Mouse (Mus musculus) limb, embryonic 10.5 days (tissue): ENCODE measurements around the gene Pklr. TPM values are rescaled to one million over a fixed set of nuclear protein-coding genes. Genes with fewer than 3 reads are reported as not detected.
"Not testable (repeated sequence)": the region's sequence is repeated elsewhere in the genome, so short reads cannot be mapped to it uniquely, and the experiment has no call there.

Source experiments
- DNase-seq: peaks from one replicate; pipeline ENCODE4 v3.0.0-alpha.2; 2017; ENCODE audit warnings: low spot score
- H3K27ac ChIP-seq: fragments of 300-500 bp; sonication (generic); 2 replicates; pipeline ENCODE4 v1.5.1; 2016; ENCODE audit warnings: mild to moderate bottlenecking
- H3K27me3 ChIP-seq: fragments of 300-500 bp; sonication (generic); 2 replicates; pipeline ENCODE4 v1.6.1; 2016; ENCODE audit warnings: low read depth, mild to moderate bottlenecking; ENCODE audit not compliant: poor library complexity, severe bottlenecking
- H3K36me3 ChIP-seq: fragments of 300-500 bp; sonication (generic); 2 replicates; pipeline ENCODE4 v1.6.1; 2016; ENCODE audit warnings: mild to moderate bottlenecking, moderate library complexity
- H3K4me1 ChIP-seq: fragments of 300-500 bp; sonication (generic); 2 replicates; pipeline ENCODE4 v1.6.1; 2016
- H3K4me3 ChIP-seq: fragments of 300-500 bp; sonication (generic); 2 replicates; pipeline ENCODE4 v1.5.1; 2016; ENCODE audit warnings: mild to moderate bottlenecking, moderate library complexity
- H3K9me3 ChIP-seq: fragments of 300-500 bp; sonication (generic); replicated peaks from 2 replicates; pipeline ENCODE4 v1.6.1; 2016; ENCODE audit warnings: mild to moderate bottlenecking
- WGBS: fragments of 180-500 bp; shearing (Covaris S2); methylation state at CpG from one replicate; pipeline ENCODE4 v1.1.7; 2016; 5-methylcytosine and 5-hydroxymethylcytosine counted together
- polyA plus RNA-seq: library from polyadenylated mRNA; unstranded; fragments of >200 nt; fragmentation: Nextera tagmentation; extraction: Ambion mirVana; gene quantifications from 2 replicates; pipeline ENCODE4 v1.2.1, GENCODE M21; 2016

Gene Pklr
- polyA plus RNA-seq, 1 experiment from 2014 or later, result 3.6 TPM

DNA sequence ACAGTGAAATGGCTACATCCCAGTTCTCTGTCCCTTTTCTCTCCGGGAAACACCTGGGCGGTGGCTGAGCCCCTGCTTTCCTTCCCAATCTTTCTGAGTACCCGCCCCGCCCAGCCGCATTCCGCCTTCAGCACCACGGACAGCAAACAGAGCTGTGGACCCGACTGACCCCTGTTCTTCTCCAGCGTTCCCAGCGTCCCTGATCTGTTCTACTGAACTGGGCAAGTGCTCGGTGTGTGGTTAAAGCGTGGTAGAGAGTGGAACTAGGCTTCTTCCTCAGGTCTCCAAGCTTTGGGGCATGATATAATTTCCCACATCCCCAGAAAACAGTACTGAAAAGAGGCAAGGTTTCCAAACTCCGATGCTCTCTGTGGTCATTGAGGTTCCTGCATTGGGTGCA, 23.3 kb downstream of the Pklr start:
- WGBS, result 1% methylated on average over 13 of the region's 13 CpGs
- peak; percentile 90 for DNase-seq
- Histone ChIP-seq H3K4me1 (peaks cover 20% of the 10 kb centered on the region), H3K27ac (no peak overlapping the region), H3K27me3 (peaks cover 35% of the 10 kb centered on the region), H3K4me3 (peak overlapping the region; percentile 67), H3K9me3 (no peaks in the 10 kb centered on the region), H3K36me3 (no peaks in the 10 kb centered on the region)

DNA sequence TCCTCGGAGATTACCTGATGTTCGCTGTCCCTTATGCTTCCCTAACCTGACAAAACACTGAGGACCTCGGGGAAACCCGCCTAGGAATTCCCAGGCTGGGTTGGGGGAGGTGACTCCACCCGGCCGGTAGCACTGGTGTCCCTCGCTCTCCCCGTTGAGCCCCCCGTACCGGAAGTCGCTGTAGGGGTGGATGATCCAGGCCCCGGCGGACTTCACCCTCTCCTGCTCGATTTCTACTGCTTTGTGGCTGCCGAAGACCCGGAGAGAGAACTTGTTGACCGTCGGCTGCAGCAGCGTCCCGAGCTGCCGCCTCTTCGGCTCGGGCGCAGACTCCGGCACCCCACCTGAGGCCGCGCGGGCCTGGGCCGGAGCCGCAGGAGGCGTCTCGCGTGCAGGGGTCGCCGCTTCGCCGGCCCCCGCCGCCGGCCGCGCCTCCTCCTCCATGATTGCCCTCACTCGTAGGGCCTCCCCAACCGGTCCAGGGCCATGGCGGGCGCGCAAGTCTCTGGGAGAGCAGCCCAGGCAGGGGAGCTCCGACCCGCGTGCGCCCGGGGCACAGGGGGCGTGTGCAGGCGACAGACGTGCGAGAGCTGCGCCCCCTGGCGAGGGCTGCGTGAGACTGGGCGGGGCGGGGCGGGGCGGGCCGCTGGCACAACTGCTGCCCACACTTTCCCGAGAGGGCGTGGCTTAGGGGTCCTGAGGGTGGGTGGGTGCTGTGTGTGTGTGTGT, 23.8 kb downstream of the Pklr start, which contains the start of gene Hcn3:
Hcn3 (minus strand) TSS at position 581 of the 729 bp plus-strand sequence.
- under 1% methylated on average over 66 of the region's 66 CpGs for WGBS

DNA sequence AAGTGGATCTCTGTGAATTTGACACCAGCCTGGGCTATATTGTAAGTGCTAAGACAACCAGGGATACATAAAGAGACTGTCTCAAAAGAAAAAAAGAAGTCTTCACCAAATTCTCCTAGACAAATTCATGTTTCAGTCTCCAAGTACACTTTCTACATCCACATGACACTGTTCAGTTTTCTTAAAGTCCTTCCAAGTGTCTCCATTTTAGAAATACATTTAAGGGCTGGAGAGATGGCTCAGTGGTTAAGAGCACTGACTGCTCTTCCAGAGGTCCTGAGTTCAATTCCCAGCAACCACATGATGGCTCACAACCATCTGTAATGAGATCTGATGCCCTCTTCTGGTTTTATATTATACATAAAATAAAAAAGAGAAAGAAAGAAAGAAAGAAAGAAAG, 25.3 kb downstream of the Pklr start:
- not testable (repeated sequence) for H3K27ac ChIP-seq, H3K4me3 ChIP-seq, DNase-seq, H3K9me3 ChIP-seq, H3K36me3 ChIP-seq
- Histone ChIP-seq H3K4me1 (peaks cover 30% of the 10 kb centered on the region), H3K27me3 (peaks cover 29% of the 10 kb centered on the region)

More for the DNA sequence above, 23.8 kb downstream of the Pklr start, which contains the start of gene Hcn3:
- H3K4me1 ChIP-seq, result peaks cover 21% of the 10 kb centered on the region
- H3K9me3 ChIP-seq, result no peaks in the 10 kb centered on the region
- H3K27ac ChIP-seq, result 0 out of 2 replicates have a peak within 1 kb of the TSS, but pooled peaks have one; percentile 47
- H3K36me3 ChIP-seq, result peaks cover 3% of the 10 kb centered on the region; the same call in 1 of the 2 replicates
- H3K4me3 ChIP-seq, result peak within 1 kb of the TSS; percentile 67
- peaks cover 35% of the 10 kb centered on the region for H3K27me3 ChIP-seq
- peak; percentile 84 for DNase-seq

DNA sequence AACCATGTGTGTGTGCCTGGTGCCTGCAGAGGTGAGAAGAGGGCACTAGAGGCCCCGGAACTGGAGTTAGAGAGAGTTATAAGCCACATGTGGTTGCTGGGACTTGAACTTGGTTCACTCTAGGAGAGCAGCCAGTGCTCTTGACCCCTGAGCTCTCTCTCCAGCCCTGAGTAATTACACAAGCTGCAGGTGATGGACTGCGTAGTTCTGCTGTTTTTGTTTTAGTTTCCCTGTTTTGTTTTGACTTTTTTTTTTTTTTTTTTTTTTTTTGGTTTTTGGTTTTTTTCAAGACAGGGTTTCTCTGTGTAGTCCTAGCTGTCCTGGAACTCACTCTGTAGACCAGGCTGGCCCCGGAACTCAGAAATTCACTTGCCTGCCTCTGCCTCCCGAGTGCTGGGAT, 25.8 kb downstream of the Pklr start:
- Histone ChIP-seq H3K36me3 (peaks cover 12% of the 10 kb centered on the region), H3K27me3 (peaks cover 29% of the 10 kb centered on the region), H3K9me3 (no peaks in the 10 kb centered on the region), H3K4me3 (no peak overlapping the region), H3K4me1 (peaks cover 35% of the 10 kb centered on the region), H3K27ac (no peak overlapping the region)
- DNase-seq, result no peak
- WGBS, result 81% methylated on average over 4 of the region's 4 CpGs

DNA sequence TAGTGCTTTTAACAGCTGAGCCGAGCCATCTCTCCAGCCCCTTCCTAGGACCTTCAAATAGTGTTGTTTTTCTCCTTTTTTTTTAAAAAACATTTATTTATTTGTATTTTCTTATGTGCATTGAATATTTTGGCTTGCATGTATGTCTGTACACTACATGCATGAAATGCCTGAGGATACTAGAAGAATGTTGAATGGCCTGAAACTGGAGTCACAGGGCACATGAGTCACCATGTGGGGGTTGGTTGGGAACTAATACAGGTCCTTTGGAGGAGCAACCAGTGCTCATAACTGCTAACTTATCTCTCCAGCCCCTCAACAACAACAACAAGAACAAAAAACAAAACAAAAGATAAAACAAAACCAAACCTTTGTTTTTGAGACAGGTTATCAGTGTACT, 27.2 kb downstream of the Pklr start:
- Histone ChIP-seq H3K4me3 (no peak overlapping the region), H3K4me1 (peaks cover 39% of the 10 kb centered on the region), H3K27me3 (peaks cover 18% of the 10 kb centered on the region), H3K27ac (no peak overlapping the region), H3K9me3 (no peaks in the 10 kb centered on the region), H3K36me3 (peaks cover 25% of the 10 kb centered on the region)
- no peak for DNase-seq
- 75% methylated on average over 1 of the region's 1 CpGs for WGBS

DNA sequence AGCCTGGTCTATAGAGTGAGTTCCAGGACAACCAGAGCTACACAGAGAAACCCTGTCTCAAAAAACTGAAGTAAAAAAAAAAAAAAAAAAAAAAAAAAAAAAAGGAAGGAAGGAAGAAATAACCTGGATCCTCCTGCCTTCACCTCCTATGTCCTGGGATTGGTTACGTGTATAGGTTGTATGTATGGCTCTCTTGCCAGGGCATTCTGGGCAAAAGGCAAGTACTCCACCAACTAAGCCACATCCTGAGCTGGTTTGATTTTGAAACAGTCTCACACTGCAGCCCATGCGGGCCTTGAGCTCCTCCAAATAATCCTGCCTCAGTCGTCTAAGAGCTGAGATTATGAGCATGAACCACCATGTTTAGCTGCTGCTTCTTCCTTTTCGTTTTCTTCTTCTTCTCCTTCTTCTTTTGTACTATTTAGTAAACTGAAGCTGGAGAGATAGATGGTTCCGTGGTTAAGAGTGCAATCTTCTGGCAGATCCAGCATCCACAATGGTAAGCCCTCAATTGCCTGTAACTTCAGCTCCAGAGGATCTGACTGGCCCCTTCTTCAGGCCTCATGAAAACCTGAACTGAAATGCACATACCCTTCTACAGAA, 27.8 kb downstream of the Pklr start:
- no peaks in the 10 kb centered on the region for H3K9me3 ChIP-seq
- H3K27ac ChIP-seq, result peak overlapping the region; percentile 99; the same call in 1 of the 2 replicates
- H3K4me1 ChIP-seq, result peaks cover 39% of the 10 kb centered on the region
- peak overlapping the region; percentile 93 for H3K4me3 ChIP-seq
- H3K36me3 ChIP-seq, result peaks cover 31% of the 10 kb centered on the region
- no peak for DNase-seq
- H3K27me3 ChIP-seq, result peaks cover 11% of the 10 kb centered on the region
- 81% methylated on average over 5 of the region's 5 CpGs for WGBS

DNA sequence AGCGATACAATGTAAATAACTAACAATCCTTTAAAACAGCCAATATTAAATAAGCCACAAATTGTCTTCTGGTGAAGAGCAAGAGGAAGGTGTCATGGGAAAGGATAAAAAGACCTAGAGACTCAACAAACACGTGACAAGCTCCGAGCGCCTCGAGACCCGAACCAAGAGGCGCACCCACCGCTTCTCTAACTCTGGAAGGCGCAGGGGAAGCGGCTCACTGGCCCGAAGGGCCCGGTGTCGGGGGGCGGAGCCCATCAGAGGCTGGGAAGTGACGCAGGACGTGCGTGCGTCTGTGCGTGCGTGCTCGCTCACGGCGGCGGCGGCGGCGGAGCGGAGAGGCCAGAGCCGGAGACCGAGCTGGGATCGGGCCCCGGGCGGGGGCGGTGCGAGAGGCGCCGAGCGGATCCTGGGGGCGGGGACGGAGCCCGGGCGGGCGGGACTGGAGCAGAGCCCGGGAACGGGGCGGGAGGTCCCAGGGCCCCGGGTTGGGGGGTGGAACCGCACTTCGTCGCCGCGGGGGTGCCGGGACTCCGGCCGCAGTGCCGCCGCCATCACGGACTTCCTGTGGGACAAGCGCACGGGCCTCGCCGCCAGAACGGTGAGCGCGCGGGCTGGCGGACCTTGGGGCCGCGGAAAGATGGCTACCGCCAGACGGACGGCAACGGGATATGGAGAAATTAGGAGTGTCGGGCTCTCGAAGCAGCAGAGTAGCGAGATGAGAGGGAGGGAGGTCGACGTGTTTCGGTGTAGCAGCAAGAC, 28.7 kb downstream of the Pklr start, which contains the start of gene Clk2:
Clk2 (plus strand) TSS at position 290 of the 762 bp plus-strand sequence.
- no peaks in the 10 kb centered on the region for H3K9me3 ChIP-seq
- H3K27me3 ChIP-seq, result peaks cover 2% of the 10 kb centered on the region
- WGBS, result 1% methylated on average over 66 of the region's 79 CpGs
- peaks cover 32% of the 10 kb centered on the region for H3K4me1 ChIP-seq
- peak within 1 kb of the TSS; percentile 93 for H3K4me3 ChIP-seq
- peak; percentile 98 for DNase-seq
- peak within 1 kb of the TSS; percentile 99 for H3K27ac ChIP-seq
- H3K36me3 ChIP-seq, result peaks cover 41% of the 10 kb centered on the region

DNA sequence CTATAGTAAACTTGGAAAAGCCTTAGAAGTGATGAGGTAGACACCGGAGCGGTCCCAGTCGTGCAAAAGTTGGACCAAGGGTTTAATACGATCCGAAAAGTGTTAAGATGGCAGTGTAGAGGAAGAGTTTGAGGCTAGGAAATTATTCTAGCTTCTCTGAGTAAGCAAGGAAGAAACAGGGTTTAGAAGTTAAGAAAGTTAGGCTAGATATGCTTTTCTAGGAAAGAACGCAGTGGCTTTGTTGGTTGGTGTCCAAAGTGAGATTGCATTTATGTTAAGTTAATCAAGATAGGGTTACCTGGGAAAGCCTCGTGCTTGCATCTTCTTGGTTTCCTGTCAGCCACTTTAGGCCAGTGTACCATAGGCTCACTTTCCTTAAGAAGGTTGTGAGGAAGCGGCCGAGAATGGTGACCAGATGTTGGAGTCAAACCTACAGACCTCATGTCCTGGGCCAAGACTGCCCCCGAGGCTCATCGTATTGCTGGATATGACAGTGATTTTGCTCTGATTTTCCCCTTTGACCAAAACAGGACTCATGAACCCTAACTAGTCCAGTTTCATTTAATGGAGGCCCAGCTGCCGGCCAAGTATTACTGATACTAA, 29.4 kb downstream of the Pklr start:
- DNase-seq, result peak; percentile 30
- Histone ChIP-seq H3K9me3 (no peaks in the 10 kb centered on the region), H3K4me3 (peak overlapping the region; percentile 93), H3K4me1 (peaks cover 25% of the 10 kb centered on the region), H3K27ac (peak overlapping the region; percentile 99), H3K36me3 (peaks cover 48% of the 10 kb centered on the region), H3K27me3 (no peaks in the 10 kb centered on the region)
- 22% methylated on average over 12 of the region's 12 CpGs for WGBS

DNA sequence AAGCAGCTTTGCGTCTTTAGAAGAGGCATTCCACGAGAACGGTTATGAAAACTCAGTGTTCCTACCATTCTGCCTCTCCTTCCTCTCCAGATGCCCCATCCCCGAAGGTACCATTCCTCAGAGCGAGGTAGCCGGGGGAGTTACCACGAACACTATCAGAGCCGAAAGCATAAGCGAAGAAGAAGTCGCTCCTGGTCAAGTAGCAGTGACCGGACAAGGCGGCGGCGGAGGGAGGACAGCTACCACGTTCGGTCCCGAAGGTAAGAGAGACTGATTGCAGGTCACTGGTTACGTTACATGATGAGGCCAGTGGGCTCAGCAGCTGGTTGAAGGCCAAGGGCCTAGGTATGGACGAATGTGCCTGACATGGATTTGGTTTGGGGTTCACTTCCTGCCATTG, 31.0 kb downstream of the Pklr start:
- 96% methylated on average over 19 of the region's 19 CpGs for WGBS
- no peak overlapping the region for H3K27ac ChIP-seq
- H3K4me1 ChIP-seq, result peaks cover 25% of the 10 kb centered on the region
- H3K9me3 ChIP-seq, result no peaks in the 10 kb centered on the region
- H3K36me3 ChIP-seq, result peaks cover 62% of the 10 kb centered on the region
- H3K4me3 ChIP-seq, result 0 out of 2 replicates have a peak overlapping the region, but pooled peaks have one; percentile 13
- H3K27me3 ChIP-seq, result no peaks in the 10 kb centered on the region
- DNase-seq, result peak; percentile 26

DNA sequence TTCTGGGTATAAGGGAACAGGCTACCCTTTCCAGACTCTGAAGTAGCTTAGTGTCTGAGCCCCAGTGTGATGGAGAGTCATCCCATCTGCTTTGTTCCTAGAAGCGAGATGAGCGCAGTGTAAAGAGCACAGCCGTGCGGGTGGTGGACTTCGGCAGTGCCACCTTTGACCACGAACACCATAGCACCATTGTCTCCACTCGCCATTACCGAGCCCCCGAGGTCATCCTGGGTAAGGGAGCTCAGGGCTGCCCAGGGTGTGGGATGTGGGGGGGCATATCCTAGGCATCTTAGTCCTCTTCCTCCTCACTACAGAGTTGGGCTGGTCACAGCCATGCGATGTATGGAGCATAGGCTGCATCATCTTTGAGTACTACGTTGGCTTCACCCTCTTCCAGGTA, 38.9 kb downstream of the Pklr start:
- Histone ChIP-seq H3K27ac (no peak overlapping the region), H3K4me3 (no peak overlapping the region), H3K27me3 (no peaks in the 10 kb centered on the region), H3K4me1 (peaks cover 17% of the 10 kb centered on the region), H3K9me3 (no peaks in the 10 kb centered on the region), H3K36me3 (peaks cover 79% of the 10 kb centered on the region)
- no peak for DNase-seq
- 96% methylated on average over 11 of the region's 11 CpGs for WGBS

DNA sequence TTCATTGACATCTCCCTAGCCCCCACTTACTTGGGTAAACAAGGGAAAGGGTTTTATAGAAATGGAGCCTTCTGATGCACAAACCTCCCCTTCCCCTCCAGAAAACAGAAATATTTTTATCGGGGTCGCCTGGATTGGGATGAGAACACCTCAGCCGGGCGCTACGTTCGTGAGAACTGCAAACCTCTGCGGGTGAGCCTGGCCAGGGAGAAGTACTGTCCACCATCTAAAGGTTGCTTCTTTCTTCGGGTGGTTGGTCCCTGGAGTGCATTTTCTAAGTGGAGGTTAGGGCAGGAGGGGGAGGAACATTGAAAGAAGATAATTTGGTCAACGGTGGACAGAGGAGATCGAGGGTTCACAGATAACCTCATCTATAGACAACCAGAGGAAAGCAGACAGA, 39.6 kb downstream of the Pklr start:
- WGBS, result 93% methylated on average over 10 of the region's 10 CpGs
- no peak overlapping the region for H3K4me3 ChIP-seq
- peaks cover 79% of the 10 kb centered on the region for H3K36me3 ChIP-seq
- no peak for DNase-seq
- H3K9me3 ChIP-seq, result no peaks in the 10 kb centered on the region
- no peak overlapping the region for H3K27ac ChIP-seq
- no peaks in the 10 kb centered on the region for H3K27me3 ChIP-seq
- peaks cover 17% of the 10 kb centered on the region for H3K4me1 ChIP-seq

DNA sequence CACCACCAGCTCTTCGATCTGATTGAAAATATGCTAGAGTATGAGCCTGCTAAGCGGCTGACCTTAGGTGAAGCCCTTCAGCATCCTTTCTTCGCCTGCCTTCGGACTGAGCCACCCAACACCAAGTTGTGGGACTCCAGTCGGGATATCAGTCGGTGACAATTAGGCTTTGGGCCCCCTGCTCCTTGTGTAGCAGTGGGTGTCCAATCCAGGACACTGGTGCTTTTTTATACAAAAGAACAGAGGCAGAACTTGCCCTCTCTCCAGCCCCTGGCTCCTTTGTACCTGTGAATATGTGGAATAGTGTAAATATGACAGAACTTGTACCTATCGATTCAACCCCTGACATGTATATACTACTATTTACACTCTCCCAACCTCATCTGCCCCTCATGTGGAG, 40.5 kb downstream of the Pklr start:
- peaks cover 80% of the 10 kb centered on the region for H3K36me3 ChIP-seq
- DNase-seq, result no peak
- H3K27me3 ChIP-seq, result no peaks in the 10 kb centered on the region
- H3K9me3 ChIP-seq, result no peaks in the 10 kb centered on the region
- 85% methylated on average over 7 of the region's 7 CpGs for whole genome bisulfite sequencing
- H3K4me1 ChIP-seq, result peaks cover 17% of the 10 kb centered on the region
- H3K4me3 ChIP-seq, result 0 out of 2 replicates have a peak overlapping the region, but pooled peaks have one; percentile 75
- no peak overlapping the region for H3K27ac ChIP-seq
